ENCODE assay signal across 44 mouse cellular contexts in genomic region chr4:143414121-143414520, GRCm38 (mm10). TPM values are rescaled to one million over a fixed set of nuclear protein-coding genes. Genes with fewer than 3 reads are reported as not detected.
"Had no signal": no experiment of that assay in that cellular context is flagged by ENCODE, and none has a peak within 500 bp of the region (broad histone marks: within the 10 kb centered on the region; RNA-seq: fewer than 3 reads in every experiment).

No protein-coding gene starts in this region.

- H3K4me2 ChIP-seq: heart, embryonic 15.5 days; hindbrain, embryonic 13.5 days; kidney, embryonic 15.5 days; limb, embryonic 13.5 days; limb, embryonic 15.5 days; liver, embryonic 12.5 days had no signal

- H3K27ac ChIP-seq: gastrocnemius, adult 2 months; heart, embryonic 10.5 days; heart, embryonic 13.5 days; heart, embryonic 15.5 days; hindbrain, embryonic 13.5 days; hindbrain, embryonic 15.5 days; hindbrain, postnatal 0 days; kidney, embryonic 15.5 days; kidney, postnatal 0 days; limb, embryonic 13.5 days; limb, embryonic 15.5 days; liver, embryonic 12.5 days; liver, embryonic 14.5 days had no signal

- H3K27me3 ChIP-seq: heart, embryonic 13.5 days; heart, embryonic 15.5 days; hindbrain, embryonic 15.5 days; limb, embryonic 13.5 days; limb, embryonic 15.5 days had no signal

- H3K4me3 ChIP-seq: heart, embryonic 10.5 days; heart, embryonic 13.5 days; heart, embryonic 15.5 days; hindbrain, embryonic 13.5 days; hindbrain, embryonic 15.5 days; kidney, embryonic 15.5 days; limb, embryonic 13.5 days; limb, embryonic 15.5 days; liver, embryonic 12.5 days had no signal

- DNase-seq: gastrocnemius, adult 2 months; gastrocnemius, postnatal 10 days; gastrocnemius, postnatal 25 days; heart, postnatal 14 days; heart, postnatal 36 days; kidney, adult 11 months; kidney, adult 2 months; kidney, adult 9 months; kidney, postnatal 14 days; kidney, postnatal 36 days; layer of hippocampus, adult 9-11 months; layer of hippocampus, postnatal 36 days; left cerebral cortex, postnatal 4 days had no signal

- H3K9me3 ChIP-seq: heart, embryonic 10.5 days; heart, embryonic 13.5 days; heart, embryonic 15.5 days; hindbrain, embryonic 13.5 days; kidney, embryonic 15.5 days; limb, embryonic 13.5 days; limb, embryonic 15.5 days; liver, embryonic 12.5 days had no signal

- H3K9ac ChIP-seq: heart, embryonic 13.5 days; heart, embryonic 15.5 days; hindbrain, embryonic 13.5 days; hindbrain, embryonic 15.5 days; kidney, embryonic 15.5 days; limb, embryonic 13.5 days; limb, embryonic 15.5 days; liver, embryonic 12.5 days; liver, embryonic 14.5 days had no signal

- ATAC-seq: hindbrain, postnatal 0 days; intestine, embryonic 16.5 days; liver, embryonic 12.5 days had no signal

RNA-seq across cellular contexts. Expression of gene Pramel1, which starts 19.9 kb away (rescaled TPM):
- total RNA-seq: gastrocnemius, adult 2 months; gastrocnemius, postnatal 25 days; granulocyte monocyte progenitor cell, adult 5-6 weeks; heart, adult 8-10 months; heart, postnatal 14 days; heart, postnatal 36 days; hematopoietic stem cell, adult 5-6 weeks; hindbrain, postnatal 0 days; layer of hippocampus, adult 18-20 months; layer of hippocampus, adult 8-10 months; layer of hippocampus, postnatal 14 days; layer of hippocampus, postnatal 36 days; left cerebral cortex, adult 18-20 months; left cerebral cortex, postnatal 10 days; left cerebral cortex, postnatal 25 days; left cerebral cortex, postnatal 4 days; liver, adult 2 months had no signal
- polyA plus RNA-seq: heart, embryonic 10.5 days; heart, embryonic 13.5 days; heart, embryonic 15.5 days; heart, postnatal 0 days; hindbrain, embryonic 11.5 days; hindbrain, embryonic 13.5 days; hindbrain, embryonic 15.5 days; hindbrain, postnatal 0 days; intestine, embryonic 14.5 days; intestine, embryonic 16.5 days; kidney, adult 2 months; kidney, embryonic 15.5 days; kidney, postnatal 0 days; large intestine, adult 2 months; limb, embryonic 11.5 days; limb, embryonic 13.5 days; limb, embryonic 15.5 days; liver, adult 2 months; liver, embryonic 12.5 days; liver, embryonic 14.5 days; liver, embryonic 16.5 days had no signal

RNA-seq across cellular contexts. Expression of gene Oog4, which starts 36.0 kb away (rescaled TPM):
- total RNA-seq: gastrocnemius, adult 2 months; gastrocnemius, postnatal 10 days; gastrocnemius, postnatal 25 days; gastrocnemius, postnatal 4 days; granulocyte monocyte progenitor cell, adult 5-6 weeks; heart, adult 8-10 months; heart, postnatal 14 days; heart, postnatal 36 days; hematopoietic stem cell, adult 5-6 weeks; hindbrain, postnatal 0 days; layer of hippocampus, adult 18-20 months; layer of hippocampus, adult 8-10 months; layer of hippocampus, postnatal 14 days; layer of hippocampus, postnatal 36 days; left cerebral cortex, adult 18-20 months; left cerebral cortex, adult 8-10 months; left cerebral cortex, postnatal 10 days; left cerebral cortex, postnatal 25 days; left cerebral cortex, postnatal 4 days; liver, adult 2 months had no signal
- polyA plus RNA-seq: heart, embryonic 10.5 days; heart, embryonic 13.5 days; heart, embryonic 15.5 days; heart, postnatal 0 days; hindbrain, embryonic 11.5 days; hindbrain, embryonic 13.5 days; hindbrain, embryonic 15.5 days; hindbrain, postnatal 0 days; intestine, embryonic 14.5 days; intestine, embryonic 16.5 days; kidney, adult 2 months; kidney, embryonic 15.5 days; kidney, postnatal 0 days; large intestine, adult 2 months; limb, embryonic 11.5 days; limb, embryonic 13.5 days; limb, embryonic 15.5 days; liver, adult 2 months; liver, embryonic 12.5 days; liver, embryonic 14.5 days; liver, embryonic 16.5 days had no signal
